Mouse (Mus musculus) NIH3T3 (cell line): ENCODE data around the gene Met.
A peak's percentile ranks its signal among the peaks of the same experiment; 100 is the strongest.

ENCODE experiments used
- DNase-seq: peaks from one replicate; pipeline ENCODE4 v3.0.0-alpha.2; 2012; ENCODE audit warnings: low read depth

Gene Met

GRCm38 (mm10) chr6:17463434-17464280, at the start of gene Met:
Gene Met (plus strand): TSS chr6:17463800.
- DNase-seq: peak; percentile 88

GRCm38 (mm10) chr6:17418226-17418625, 45.4 kb upstream of the Met start:
- DNase-seq: peak; percentile 66

DNA sequence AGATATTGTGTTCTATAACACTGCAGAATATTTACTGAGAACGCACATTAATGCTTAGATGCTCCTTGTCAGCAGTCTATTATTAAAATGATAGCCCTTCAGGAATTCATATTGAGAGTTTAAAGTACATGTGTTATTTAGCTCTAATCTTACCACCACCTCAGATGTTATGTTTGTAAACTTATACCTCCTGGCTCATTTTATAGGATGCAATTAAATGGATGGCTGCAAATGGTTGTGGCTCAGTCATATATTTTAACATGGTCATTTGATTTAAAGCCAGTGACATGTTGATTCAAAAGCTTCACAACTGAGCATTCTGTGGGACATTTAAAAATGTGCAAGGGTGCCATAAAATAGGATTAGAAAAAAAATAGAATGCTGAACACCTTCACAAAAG, 41.2 kb upstream of the Met start:
- no peak for DNase-seq

DNA sequence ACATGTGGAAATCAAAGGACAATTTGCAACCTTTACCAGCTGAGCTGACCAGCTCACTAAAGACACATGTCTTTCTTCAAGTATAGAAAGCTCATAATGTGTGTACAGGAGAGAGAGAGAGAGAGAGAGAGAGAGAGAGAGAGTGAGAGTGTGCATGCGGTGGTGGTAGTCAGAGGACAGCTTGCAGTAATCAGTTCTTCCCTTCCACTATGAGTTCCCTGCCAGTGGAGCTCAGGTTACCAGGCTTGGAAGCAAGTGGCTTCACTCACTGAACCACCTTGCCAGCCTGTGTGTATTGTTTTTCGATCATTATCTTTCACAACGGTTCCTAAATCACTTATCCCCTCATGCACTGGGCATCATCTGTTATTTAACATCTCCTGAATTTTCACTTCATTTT, 34.6 kb upstream of the Met start:
- DNase-seq: peak; percentile 14

- DNase-seq: no peak
Measured at GRCm38 (mm10) chr6:17429611-17430010, 34.0 kb upstream of the Met start.

DNA sequence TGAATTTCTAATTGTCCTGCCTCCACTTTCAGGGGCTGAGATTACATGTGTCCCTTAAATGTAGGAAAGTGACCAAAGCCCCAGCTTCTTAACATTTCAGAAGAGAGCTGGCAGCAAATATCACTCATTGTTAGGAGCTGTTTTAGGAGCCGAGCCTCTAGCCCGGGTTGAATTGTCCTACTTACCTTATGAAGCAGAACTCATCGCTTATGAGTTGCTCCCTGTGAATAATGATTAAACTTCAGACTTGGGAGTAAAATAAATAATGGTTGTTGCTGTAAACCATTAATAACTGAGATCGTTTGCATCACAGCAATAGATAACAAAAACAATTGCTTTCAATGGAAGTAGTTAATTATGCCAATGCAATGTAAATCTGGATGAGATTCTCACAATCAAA, 20.3 kb upstream of the Met start:
- DNase-seq: no peak

DNA sequence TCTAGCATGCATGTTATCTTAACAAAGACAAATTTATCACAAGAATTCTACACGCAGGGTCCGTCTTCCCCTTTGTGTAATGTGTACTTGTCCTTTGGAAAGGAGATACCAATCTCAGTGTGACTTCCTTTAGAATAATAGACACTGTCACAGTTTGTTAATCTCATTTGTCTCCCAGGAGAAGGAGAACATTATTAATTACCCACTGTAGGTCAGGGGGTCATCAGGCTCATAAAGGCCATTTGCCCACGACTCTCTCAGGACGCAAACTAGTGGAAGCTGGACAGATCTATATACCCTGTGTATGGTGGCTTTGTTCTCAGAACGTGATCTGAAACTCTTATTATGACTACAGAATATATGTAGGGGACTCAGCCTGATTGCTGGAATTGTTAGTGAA, 12.3 kb upstream of the Met start:
- no peak for DNase-seq

DNA sequence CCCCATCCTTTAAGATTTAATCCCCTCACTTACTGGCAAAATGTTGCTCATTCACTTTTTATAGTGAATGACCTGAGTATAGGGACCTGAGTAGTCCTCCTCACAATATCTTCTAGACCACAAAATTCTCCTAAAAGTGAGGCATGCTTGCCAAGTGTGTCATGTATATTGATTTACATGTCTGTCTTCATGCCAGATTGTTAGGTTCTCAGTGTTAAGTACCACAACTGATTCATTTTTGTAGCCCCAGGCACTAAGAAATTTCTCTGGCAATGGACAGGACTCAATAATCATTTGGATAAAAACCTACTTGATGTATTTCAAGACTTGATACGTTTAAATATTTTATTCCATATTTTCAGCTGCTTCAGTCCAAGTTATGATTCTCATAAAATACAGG, 8.5 kb upstream of the Met start:
- peak; percentile 82 for DNase-seq

- DNase-seq: peak; percentile 61
Measured at GRCm38 (mm10) chr6:17459561-17459960, 4.0 kb upstream of the Met start.

- no peak for DNase-seq
Measured at GRCm38 (mm10) chr6:17461435-17461834, 2.2 kb upstream of the Met start.

DNA sequence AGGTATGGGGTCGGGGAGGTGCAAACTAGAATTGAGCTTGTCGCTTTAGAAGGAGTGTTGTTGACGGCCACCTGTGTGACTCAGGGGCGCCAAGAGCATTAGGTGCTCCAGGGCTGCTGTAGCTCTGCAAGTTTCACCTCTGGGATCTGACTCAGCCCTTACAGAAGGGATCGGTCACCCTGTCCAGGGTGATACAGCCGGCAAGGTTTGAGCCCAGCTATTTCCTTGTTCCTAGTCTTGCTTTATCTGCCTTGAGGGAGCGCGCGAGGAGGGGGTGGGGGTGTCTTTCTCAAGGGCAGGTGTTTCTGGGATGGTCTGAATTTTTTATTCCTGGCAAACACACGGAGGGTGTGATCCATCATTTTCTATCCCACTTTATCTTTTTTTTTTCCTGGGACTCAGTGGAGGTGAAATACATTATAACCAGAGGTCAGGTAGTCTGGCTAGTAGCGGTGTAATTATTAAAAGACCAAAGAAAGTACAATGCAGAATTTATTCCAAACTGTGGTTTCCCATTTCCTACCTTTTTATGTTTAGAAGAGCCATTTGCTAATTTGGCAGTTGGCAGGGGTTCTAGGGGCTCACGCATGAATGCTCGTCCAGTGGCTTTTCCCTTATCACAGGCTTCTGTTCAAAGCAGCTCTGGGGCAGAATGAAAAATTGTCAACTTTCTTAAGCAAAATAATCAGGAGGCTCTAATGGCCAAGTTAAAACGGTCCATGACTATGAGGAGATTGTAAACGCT, 853 bp downstream of the Met start:
- peak; percentile 47 for DNase-seq

GRCm38 (mm10) chr6:17466526-17466925, 2.9 kb downstream of the Met start:
- peak; percentile 46 for DNase-seq

DNA sequence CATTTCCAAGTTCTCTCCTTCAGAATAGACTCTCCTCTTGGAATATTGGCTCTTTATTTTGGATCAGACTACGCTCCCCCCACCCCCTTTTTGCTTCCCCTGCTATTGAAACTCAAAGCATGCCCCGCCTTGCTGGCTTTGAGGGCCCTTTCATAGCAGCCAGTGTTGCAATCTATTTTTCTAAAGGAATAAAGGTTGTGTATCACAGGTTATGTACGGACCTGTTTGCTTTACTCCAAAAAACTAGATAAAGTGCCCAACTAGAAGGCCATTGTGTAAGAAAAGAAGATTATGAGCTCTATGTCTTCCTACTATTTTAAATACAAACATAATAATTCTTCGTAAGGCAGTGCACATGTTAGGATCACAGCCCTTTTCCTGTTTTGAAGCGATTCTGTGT, 5.4 kb downstream of the Met start:
- DNase-seq: no peak

DNA sequence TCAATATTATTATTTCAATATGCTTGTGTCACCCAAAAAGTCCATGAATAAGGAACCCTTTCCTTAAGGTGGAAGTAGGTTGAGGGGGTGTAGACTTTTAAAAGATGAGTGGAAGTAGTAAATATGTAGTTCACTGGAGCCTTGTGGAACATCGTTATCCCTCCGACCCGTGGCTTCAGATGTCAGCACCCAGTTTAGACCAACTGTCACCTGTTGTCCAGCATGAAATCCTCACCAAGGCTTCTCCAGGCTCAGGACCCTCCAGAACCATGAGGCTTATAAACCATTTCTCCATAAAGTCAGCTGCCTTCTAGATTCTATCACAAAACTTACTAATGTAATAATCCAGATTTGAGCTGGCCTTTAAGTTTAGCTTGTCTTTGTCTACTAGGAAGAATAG, 9.5 kb downstream of the Met start:
- DNase-seq: no peak

GRCm38 (mm10) chr6:17477823-17478222, 14.2 kb downstream of the Met start:
- DNase-seq: peak; percentile 56

DNA sequence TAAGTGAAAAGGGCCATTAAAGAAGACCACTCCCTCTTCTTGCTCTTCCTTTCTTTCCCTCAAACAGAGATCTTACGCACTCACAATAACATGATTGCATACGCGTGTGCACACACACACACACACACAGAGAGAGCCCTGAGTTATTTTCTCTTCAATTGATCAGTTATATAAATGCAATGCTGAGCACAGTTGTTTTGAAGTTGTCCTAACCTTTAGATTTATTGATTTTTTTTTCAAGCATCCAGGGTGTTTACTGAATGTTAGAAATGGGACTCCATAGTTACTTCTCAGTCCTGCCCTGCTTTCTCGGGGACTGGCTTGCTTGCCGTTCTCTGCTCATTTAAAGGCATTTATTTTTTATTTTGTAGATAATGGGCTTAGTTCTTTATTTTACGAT, 14.7 kb downstream of the Met start:
- DNase-seq: no peak

- DNase-seq: peak; percentile 71
Measured at GRCm38 (mm10) chr6:17478838-17479570, 15.4 kb downstream of the Met start.

GRCm38 (mm10) chr6:17481068-17481467, 17.5 kb downstream of the Met start:
- no peak for DNase-seq

- DNase-seq: peak; percentile 45
Measured at GRCm38 (mm10) chr6:17485244-17485643, 21.6 kb downstream of the Met start.

DNA sequence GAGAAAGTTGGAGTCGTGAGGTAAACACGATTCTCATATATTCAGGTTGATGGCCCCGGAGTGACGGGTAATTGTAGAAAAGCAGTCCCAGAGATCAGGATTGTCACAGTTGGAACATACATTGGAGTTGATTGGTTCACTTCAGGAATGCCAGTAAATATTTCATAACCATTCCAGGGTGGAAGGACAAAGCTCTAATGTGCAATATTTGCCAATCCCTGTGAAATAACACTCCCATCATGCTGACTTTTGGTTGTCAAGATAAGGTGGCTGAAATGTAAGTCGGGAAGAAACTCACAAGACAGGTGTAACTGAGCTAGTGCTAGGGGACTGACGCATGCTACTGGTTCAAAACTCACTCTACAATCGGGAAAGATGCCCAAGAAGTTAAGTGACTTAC, 22.2 kb downstream of the Met start:
- no peak for DNase-seq

DNA sequence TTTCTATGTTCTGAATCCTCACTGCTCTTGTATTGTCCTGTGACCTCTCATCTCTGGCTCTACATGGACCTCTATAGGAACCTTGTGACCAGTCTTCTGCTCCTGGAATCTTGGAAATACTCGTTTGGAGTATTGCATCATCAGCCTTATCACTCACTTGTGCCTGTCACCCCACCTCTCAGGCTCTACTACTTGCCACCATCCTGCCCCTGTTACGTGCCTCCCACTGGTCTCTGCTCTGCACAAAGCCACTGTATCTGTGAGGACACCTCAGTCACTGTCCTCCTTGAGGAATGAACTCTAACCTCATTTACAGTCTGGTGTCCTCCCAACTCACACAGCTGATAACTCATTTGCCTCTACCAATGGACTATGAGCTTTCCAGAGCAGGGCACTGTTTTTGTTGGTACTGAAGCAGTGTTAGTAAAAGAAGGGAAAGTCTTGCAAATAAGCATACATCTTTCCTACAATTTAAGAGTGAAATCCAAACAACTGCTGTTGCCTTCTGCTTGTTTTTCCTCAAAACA, 24.8 kb downstream of the Met start:
- DNase-seq: no peak

DNA sequence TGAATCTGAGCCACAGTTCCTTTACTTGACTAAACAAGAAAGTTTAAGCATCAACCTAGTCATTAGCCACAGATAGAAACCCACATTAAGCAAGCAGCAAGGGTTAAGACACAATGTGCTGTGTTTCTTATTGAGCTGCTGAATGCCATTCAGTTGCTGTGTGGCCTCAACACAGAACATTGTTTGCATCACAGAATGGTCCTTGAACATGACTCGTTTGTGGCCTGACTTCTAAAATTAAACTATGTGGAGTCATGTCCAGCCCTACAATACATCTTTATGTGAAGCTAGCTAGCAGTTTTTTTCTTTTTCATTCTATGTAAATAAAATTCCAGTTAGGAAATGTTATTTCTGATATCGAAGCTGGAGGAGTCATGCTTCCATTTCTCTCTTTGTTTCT, 27.2 kb downstream of the Met start:
- peak; percentile 52 for DNase-seq
